Mouse (Mus musculus) adrenal gland, adult 8-10 months (tissue): ENCODE results near the gene Pbx1. TPM values are rescaled to one million over a fixed set of nuclear protein-coding genes. Genes with fewer than 3 reads are reported as not detected.

Experiments used
- DNase-seq: peaks from one replicate; pipeline ENCODE4 v3.0.0; 2022
- total RNA-seq, 4 experiments: library from RNA; stranded (reverse); gene quantifications; 2 replicates each; pipeline ENCODE4 v1.2.4; 2022

Gene Pbx1
- total RNA-seq, 4 experiments from 2014 or later = 152 to 211 (median 192) TPM

GRCm38 (mm10) chr1:168163521-168164233, 268.4 kb downstream of the Pbx1 start:
- DNase-seq = peak; percentile 64

DNA sequence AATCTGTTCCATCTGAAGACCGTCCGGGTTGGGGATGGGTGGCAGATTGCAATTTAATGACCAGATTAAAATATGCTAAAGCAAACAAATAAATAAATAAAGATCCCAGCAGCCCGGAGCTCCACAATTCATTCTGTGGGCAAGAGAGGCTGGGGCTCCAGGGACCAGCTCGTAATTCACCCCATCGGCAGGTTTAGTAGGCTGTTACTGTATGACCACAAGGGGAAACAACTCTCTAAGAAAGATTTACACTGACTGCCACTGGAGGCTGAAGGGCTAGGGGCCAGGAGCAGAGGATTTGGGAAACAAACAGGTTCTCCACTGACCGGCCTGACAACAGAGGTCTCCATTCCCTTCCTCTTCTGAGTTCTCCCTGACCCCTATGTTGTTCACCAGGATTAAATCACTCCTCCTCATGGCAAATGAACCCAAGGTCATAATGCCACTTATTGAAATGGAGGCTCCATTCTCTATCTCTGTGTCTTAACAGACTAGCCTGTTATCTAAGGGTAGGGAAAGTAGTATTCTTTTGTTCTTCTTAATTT, 292.9 kb downstream of the Pbx1 start:
- DNase-seq = no peak

DNA sequence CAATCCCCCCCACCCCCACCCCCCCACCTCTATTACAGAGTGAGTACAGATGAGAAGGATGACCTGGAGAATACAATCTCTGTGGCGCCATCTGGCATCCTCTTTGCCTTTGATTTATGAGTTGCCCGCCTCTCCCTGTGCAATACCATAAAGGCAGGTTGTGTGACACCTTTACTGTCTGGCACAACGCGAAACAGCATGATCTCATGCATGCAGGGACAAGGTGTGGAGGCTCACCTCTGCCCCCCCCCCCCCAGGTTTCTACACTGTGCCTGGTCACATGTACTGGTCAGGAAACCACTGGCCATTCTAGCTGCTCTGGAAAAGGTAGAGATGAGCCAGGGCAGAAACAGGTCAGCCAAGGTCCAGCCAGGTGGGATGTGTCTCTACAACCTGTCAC, 293.4 kb downstream of the Pbx1 start:
- DNase-seq = no peak

DNA sequence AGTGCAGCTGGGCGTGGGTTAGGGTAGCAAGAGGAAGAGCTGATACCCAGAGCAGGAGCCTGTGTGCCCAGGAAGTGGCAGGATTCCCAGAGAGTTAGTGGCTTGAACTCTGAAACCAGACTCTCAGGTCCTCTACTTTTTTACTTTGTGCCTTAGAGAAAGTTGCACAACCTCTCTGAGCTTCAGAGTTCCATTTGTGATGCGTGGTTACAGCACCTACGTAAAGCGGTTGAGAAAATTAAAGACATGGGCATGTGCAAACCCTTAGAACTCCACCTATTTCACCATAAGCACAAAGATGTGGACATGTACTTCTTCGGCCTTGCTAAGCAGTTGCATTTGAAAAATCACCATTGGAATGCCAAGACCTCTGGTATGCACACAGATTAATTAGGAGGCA, 294.2 kb downstream of the Pbx1 start:
- no peak for DNase-seq

DNA sequence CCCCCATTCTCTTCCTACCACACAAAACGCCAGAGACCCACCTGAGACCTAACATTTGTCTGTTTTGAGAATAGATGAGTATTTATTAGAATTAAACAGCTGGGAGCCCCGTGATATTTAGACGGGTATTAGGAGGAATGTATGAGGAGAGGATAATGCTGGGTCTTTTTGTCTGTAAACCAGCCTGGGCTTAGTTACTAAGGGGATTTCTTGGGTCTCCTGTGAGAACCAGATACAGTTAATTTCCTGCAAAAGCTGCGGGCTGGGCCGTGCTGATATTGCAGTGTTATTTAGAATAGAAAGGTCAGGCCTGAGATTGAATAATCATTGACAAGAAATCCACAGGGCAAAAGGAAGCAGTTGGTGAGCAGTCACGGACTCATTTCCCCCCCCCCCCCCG, 296.5 kb downstream of the Pbx1 start:
- no peak for DNase-seq

- DNase-seq = no peak
These were observed 298.4 kb downstream of the Pbx1 start for GRCm38 (mm10) chr1:168133696-168134095.

- DNase-seq = no peak
These were observed 304.1 kb downstream of the Pbx1 start for GRCm38 (mm10) chr1:168128004-168128403.

- no peak for DNase-seq
These were observed 307.2 kb downstream of the Pbx1 start for GRCm38 (mm10) chr1:168124643-168125490.

GRCm38 (mm10) chr1:168118077-168118476, 314.0 kb downstream of the Pbx1 start:
- no peak for DNase-seq

- no peak for DNase-seq
These were observed 314.7 kb downstream of the Pbx1 start for GRCm38 (mm10) chr1:168117367-168117766.

- DNase-seq = no peak
These were observed 322.3 kb downstream of the Pbx1 start for GRCm38 (mm10) chr1:168109797-168110196.

DNA sequence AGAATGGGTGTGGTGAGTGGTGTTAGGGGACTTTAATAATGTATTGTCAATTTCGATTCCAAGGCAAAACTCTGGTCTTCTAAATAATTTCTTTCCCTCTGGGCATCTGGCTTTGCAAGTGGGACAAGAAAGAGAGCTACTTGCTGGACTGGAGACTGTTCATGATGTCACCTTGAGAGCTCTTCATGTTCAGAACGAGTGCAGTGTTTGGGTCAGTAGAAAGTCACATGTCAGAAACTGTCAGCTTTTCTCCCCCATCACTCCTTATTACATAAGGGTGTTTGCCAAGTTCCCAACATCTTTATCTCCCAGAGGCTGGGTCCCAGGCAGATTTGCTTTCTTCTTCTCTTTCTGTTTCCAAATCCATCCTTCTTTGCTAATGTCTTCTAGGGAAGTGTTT, 328.2 kb downstream of the Pbx1 start:
- DNase-seq = no peak

GRCm38 (mm10) chr1:168101514-168101913, 330.6 kb downstream of the Pbx1 start:
- DNase-seq = no peak

DNA sequence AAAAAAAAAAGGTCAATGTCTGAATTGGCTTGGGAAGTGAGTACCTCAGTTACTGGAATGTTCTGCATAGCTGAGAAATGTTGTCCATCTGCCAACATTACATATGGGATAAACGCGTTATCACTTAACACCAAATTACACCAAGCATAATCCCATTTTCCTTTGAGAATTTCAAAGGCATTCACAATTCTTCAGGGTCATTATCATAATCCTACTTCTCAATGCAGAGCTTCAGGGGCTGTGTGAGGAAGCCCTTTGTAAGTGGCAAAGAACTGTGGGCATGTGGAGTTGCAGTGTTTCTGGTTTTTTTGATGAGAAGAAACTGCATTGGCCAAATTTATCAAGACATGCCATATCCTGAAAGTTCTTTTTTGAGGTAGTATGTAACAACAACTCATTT, 333.3 kb downstream of the Pbx1 start:
- DNase-seq = no peak

DNA sequence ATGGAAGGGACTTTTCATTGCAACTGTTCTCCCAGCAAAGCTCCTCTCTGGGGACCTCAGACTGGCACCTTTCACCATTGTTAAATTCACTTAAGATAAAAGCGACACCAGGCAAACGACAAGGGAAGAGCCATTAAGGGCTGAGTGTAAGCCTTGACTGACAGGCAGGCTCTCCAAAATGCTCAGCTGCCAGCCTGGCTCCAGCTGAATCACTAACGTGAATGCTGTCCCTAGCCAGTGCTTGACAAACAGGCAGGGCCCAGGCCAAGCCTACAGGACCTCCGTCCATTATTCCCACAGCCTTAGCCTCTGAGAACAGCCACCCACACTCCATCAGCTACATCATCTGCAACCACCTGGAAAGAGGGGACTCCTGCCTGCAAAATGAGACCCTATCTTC, 337.4 kb downstream of the Pbx1 start:
- DNase-seq = no peak

GRCm38 (mm10) chr1:168093044-168093443, 339.0 kb downstream of the Pbx1 start:
- peak; percentile 15 for DNase-seq

DNA sequence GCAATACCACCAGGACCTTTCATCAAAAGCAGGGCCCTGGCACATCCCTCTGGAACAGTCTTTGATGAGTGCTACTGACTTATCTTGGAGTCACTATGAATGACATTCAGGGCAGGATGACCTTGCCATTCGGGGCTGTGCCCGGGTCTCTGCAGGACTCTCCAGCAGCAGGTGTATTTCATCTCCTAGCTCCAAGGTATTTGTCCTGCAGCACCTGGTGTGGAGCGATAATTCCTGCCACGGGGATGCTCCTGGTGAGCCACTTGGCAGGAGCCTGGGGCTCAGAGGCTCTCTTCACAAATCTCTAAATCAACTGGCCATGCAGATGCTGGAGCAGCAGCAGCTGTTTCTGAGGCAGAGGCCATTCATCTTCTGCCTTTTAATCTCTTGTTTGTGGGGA, 340.4 kb downstream of the Pbx1 start:
- no peak for DNase-seq

GRCm38 (mm10) chr1:168088680-168089079, 343.4 kb downstream of the Pbx1 start:
- no peak for DNase-seq

GRCm38 (mm10) chr1:168079394-168079767, 352.7 kb downstream of the Pbx1 start:
- DNase-seq = no peak

DNA sequence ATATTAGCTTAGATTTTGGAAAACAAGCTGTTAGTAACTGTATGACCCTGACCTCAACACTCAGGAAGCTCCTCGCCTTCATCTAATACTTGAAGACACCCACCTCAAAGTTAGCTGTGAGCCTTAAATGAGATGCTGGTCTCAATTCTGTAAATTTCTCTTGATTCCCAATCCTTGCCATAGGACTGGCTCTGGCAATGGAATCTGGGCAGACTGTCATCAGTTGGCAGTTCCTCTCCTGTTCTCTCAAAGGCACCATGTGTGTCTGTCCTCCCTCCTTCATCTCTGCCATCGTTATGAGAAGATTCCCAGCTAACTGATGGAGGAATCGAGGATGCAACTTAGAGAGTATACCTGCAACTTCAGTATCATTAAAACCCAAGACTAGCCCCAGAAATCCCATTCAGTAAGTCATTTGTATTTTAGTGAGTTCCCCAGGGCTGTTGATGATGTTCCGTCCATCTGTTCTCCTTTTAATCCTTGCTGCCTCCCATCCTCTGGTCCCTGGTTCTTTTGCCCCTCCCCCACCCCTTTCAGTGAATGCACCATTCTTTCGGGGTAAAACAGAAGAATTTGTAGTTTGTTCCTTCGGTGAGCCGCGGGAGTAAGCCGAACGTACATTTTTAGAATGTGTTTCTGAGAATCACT, 353.2 kb downstream of the Pbx1 start:
- no peak for DNase-seq

DNA sequence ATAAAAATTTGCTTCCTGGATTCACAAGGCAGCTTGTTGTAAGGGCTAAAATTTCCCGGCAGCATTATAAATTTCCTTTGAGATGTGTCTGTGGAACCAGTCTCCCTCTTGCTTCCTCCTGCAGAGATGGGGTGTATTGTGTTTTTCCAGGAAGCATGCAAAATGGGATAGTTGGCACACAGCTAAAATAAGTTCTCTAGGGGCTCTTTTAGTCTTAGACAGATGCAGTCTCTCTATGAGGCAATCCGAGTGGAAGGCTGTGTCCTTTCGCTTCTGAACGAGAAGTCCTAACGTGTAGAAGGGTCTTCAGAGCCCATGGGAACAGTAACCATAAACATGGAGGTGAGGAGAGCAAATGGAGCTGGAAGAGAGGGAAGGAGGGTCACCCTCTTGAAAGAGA, 360.1 kb downstream of the Pbx1 start:
- DNase-seq = no peak

- DNase-seq = no peak
These were observed 361.7 kb downstream of the Pbx1 start for GRCm38 (mm10) chr1:168070273-168070910.

- DNase-seq = no peak
These were observed 362.3 kb downstream of the Pbx1 start for GRCm38 (mm10) chr1:168069740-168070139.
